Mouse (Mus musculus) hindbrain, embryonic 11.5 days (tissue): ENCODE data around the gene Muc3a. TPM values are rescaled to one million over a fixed set of nuclear protein-coding genes. Genes with fewer than 3 reads are reported as not detected.

Source experiments
- polyA plus RNA-seq: library from polyadenylated mRNA; unstranded; fragments of >200 nt; fragmentation: Nextera tagmentation; extraction: Ambion mirVana; gene quantifications from 2 replicates; pipeline ENCODE4 v1.2.1, GENCODE M21; 2014

The Muc3a gene
- polyA plus RNA-seq, 1 experiment from 2014 or later, result 0.14 TPM

Other genes starting within 250 kb of the Muc3a start
- gene Cldn15, start 245.8 kb downstream of the Muc3a start, polyA plus RNA-seq, result 0.32 TPM in 1 of 2 replicates, not detected in the other
- gene Plod3, start 225.4 kb downstream of the Muc3a start, polyA plus RNA-seq, result 26.0 and 32.4 TPM in 2 replicates
- 92.8 and 106 TPM in 2 replicates for gene Znhit1, start 224.4 kb downstream of the Muc3a start, polyA plus RNA-seq
- gene Vgf, start 186.0 kb downstream of the Muc3a start, polyA plus RNA-seq, result 0.14 and 1.2 TPM in 2 replicates
- gene Ap1s1, start 166.3 kb downstream of the Muc3a start, polyA plus RNA-seq, result 154 and 169 TPM in 2 replicates
- gene Serpine1, start 140.1 kb downstream of the Muc3a start, polyA plus RNA-seq, result 0.27 and 0.37 TPM in 2 replicates
- 5.5 and 7.1 TPM in 2 replicates for gene Trim56, start 96.2 kb downstream of the Muc3a start, polyA plus RNA-seq
- gene Muc3, start 63.1 kb downstream of the Muc3a start, polyA plus RNA-seq, result not detected in 2 replicates
- 6.2 and 8.1 TPM in 2 replicates for gene Ache, start 75.1 kb upstream of the Muc3a start, polyA plus RNA-seq
- 8.6 and 9.0 TPM in 2 replicates for gene Ufsp1, start 82.2 kb upstream of the Muc3a start, polyA plus RNA-seq
- 138 and 140 TPM in 2 replicates for gene Srrt, start 95.3 kb upstream of the Muc3a start, polyA plus RNA-seq
- gene Trip6, start 102.0 kb upstream of the Muc3a start, polyA plus RNA-seq, result 27.4 and 28.6 TPM in 2 replicates
- gene Slc12a9, start 121.2 kb upstream of the Muc3a start, polyA plus RNA-seq, result 7.1 and 7.5 TPM in 2 replicates
- 21.0 and 21.3 TPM in 2 replicates for gene Ephb4, start 137.7 kb upstream of the Muc3a start, polyA plus RNA-seq